Mouse (Mus musculus) ovary, postnatal 14 days (tissue): Measurements from ENCODE around the gene Epha3.

Experiments used
- DNase-seq: peaks from one replicate; pipeline ENCODE4 v3.0.0; 2022; ENCODE audit warnings: low spot score

The Epha3 gene

GRCm38 (mm10) chr16:63653393-63653918, 210.5 kb downstream of the Epha3 start:
- no peak for DNase-seq

- DNase-seq = no peak
Observed at GRCm38 (mm10) chr16:63650760-63651159, 213.2 kb downstream of the Epha3 start.

DNA sequence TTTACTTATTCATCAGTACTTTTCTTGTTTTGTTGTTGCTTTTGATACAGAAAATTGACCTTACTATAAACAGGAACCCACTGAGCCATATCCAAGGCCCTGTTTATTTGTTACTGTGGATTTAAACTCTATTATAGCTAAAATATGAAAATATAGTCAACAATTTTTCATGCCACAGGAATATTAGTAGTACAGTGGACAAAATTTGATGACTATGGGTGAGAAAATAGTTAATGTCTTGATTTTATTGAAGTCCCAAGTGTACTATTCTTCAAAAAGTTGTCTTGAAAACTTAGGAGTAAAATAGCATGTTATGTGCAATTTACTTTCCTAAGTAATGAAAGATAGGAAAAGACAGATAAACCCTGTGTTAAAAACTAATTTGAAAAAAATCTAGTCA, 217.4 kb downstream of the Epha3 start:
- no peak for DNase-seq

DNA sequence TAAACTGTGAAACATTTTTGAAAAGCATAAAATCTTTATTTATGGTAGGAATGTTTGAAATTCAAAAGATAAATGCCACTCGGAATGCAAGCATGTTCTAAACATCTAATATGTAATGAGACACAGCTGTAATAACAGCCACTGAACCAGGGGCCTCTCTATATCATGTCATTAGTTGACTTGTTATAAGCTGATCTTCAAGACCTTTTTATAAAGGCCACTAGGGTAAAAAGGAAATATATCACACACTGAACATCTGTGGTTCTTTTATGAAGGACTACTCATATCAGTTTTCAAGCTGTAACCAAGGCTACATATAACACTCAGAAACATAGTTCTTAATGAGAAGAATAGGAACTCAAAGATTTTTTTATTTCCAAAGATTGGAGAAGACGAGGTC, 221.3 kb downstream of the Epha3 start:
- DNase-seq = no peak

GRCm38 (mm10) chr16:63641603-63642002, 222.4 kb downstream of the Epha3 start:
- no peak for DNase-seq

DNA sequence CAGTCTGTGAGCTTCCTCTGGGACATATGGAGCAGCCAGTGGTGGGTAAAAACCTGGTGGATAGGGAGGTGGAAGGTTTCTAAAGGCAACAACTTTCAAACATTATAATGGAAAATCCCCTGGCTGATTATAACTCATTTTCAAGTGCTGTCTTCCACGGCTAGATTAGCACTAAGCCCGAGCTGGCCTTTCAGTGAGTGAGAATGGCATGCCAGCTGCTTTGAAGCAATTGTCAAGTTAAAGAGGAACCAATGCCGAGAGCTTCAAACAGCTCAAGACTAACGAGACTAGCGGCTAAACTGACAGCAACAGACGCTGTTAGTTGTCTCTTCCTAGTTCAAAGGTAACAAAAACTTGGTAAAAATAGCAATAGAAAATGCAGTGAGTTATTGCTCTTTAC, 225.3 kb downstream of the Epha3 start:
- no peak for DNase-seq

DNA sequence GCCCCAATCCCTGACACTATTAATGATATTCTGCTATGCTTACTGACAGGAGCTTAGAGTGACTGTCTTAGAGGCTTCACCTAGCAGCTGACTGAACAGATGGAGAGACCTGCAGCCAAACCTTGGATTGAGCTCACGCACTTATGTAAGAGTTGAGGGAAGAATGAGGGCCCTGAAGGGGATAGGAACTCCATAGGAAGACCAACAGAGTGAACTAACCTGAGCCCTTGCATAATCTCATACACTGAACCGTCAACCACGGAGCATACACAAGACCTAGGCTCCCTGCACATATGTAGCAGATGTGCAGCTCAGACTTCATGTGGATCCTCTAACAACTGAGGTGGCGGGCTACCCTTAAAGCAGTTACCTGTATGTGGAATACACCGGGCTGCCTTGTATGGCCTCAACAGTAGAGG, 230.2 kb downstream of the Epha3 start:
- DNase-seq = no peak

- no peak for DNase-seq
Observed at GRCm38 (mm10) chr16:63625229-63625628, 238.7 kb downstream of the Epha3 start.

- no peak for DNase-seq
Observed at GRCm38 (mm10) chr16:63621845-63622244, 242.1 kb downstream of the Epha3 start.

GRCm38 (mm10) chr16:63615396-63615795, 248.6 kb downstream of the Epha3 start:
- DNase-seq = no peak

- no peak for DNase-seq
Observed at GRCm38 (mm10) chr16:63613006-63613405, 251.0 kb downstream of the Epha3 start.

DNA sequence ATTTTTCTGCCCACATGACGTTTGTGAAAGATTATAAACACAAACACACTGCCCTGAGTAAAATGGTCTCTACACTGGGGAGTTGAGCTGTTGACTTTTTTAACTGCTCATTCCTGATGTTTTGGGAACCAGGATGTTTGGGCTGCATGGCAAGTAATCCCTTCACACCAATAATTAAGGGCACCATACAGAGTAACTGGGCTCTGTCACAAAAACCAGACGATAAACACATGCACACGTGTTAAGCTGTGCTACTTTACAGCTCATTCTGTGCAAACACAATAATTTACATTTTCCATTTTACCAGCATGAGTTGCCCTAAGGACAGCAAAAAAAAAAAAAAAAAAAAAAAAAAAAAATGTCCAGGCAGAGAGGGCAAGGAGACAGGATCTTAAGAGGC, 263.7 kb downstream of the Epha3 start:
- DNase-seq = no peak

GRCm38 (mm10) chr16:63594656-63595055, 269.3 kb downstream of the Epha3 start:
- DNase-seq = no peak

DNA sequence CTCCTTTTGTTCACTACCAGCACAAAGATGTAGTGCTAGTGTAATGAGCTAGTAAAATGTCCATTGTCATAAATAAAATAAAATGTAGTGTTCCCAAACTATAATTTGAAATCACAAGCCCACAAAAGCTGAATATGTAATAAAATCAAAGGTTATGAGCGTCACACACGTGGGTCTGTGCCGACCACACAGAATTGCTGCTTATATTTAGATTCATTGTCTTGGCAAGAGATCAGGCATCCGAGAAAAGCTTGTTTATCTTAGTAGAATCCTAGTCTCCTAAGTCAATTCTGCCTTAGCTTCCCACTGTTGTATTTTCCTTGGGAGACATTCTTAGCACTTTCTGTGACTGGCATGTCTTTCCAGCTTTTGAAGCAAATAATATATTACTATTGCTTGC, 294.2 kb downstream of the Epha3 start:
- DNase-seq = no peak

GRCm38 (mm10) chr16:63566106-63566836, 297.7 kb downstream of the Epha3 start:
- no peak for DNase-seq

DNA sequence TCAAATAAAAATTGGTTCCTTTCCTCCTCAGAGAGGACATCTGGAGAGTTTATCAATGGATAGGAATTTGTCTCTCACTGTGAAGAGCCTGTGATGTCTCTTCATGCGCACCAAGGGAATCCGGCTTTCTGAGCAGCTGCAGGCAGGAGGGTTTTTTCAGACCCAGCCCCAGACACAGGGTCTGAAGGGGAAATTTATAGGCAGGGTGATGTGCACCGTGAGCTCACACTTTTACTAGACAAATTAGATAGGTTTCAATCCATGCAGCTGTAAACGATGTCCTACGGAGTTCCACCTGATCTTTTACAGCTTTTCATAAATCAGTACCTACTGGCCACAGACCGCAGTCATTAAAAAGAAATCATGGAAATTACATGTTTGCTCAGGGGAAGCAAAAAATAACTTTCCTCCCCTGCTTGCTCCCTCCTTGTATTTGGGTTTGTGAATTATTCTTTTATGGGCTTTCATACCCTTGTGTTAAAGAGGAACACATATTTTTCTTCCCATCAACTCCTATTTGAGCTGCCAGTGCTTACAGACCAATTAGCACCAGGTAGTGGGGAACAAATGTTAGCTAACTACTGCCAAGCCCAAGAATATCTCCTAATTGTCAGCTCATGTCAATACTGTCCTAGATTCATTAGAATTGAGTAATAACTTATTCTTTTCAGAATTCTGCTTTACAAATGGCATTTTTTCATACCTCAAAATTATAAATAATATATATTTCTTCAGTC, 307.4 kb downstream of the Epha3 start:
- DNase-seq = no peak

DNA sequence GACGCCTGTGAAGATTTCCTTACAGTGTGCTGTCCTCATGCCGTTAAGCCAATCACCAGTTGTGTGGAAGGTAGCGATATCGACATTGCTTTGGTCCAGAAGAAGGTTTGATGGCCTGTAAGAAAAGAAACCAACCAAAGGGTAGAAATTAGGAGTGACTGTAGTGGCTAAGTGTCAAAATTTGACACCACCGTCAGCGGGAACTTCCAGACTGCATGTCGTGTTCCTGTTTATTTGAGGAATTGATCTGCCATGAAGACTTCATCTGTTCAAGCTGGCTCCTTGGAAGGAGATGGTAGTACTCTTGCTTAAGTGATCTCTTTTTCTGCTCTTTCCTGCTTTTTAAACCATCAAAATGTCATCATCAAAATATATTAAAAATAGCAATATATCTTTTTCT, 311.4 kb downstream of the Epha3 start:
- DNase-seq = no peak

DNA sequence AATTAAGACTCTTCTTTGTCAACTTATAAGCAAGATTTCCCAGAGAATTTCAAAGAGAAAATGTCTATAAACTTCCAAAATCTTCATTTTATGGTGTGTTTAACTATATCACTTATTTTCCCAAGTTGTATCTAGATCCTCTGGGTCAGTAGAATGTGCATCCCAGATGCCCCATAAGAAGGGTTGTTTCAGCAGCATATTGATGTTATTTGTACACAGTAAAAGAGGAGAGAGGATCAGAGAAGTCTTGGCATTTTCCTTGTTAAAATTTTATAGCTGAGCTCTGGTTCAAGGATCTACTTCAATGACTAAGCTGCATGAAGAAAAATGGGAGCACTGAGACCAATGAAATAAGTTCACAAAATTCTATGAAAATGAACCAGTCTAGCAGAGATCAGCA, 324.5 kb downstream of the Epha3 start:
- no peak for DNase-seq

- DNase-seq = no peak
Observed at GRCm38 (mm10) chr16:63528821-63529220, 335.2 kb downstream of the Epha3 start.

DNA sequence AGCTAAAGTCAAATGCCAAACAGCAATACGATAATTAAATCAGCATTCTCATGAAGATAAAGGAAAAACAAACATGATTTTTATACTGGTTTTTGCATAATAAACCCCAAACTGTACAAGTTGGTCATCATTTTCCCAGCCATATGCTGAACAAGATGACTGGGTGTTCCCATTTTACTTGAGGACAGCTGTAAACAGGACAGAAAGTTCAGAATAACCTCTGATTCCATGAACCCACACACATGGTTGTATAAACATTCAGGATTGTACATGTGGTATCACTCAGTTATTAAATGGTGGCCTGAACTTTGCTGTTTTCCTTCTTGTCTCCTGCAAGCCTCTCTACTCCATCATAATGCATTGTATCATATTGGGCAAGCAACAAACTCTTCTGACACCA, 346.3 kb downstream of the Epha3 start:
- no peak for DNase-seq

DNA sequence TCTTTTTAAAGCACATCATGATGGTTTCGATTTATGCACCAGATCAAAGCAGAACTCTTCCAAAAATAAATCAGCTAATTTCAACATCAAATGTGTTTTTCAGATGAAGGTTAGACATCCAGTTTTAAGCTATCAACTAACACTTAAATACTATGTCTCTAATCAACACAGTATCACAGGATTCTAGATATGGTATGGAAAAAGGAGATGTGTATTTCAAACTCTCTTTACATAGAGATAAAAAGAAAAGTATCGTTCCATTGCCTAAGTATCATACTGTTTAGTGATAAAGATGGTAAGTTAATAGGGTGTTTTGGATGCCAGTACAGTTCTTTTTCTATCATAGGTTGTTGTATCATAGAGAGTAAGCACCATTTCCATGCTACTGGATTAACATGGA, 353.9 kb downstream of the Epha3 start:
- DNase-seq = no peak

DNA sequence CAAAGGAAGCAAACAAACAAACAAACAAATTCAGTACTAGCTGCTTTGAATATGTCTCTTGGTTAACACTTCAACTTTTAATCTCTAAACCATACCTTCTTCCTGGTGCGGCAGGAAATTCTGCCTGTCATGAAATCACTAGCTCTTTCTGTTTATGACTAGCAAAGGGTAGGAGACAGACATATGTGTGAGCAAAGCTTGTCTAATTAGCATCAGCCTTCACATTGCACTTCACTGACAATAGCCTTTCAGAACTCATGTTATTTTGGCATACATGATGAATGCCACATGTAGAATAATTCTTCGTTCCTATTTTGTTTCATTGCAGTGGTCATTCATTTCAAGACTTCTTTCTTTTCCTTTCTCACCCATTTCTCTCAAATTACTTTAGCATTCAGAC, 357.5 kb downstream of the Epha3 start:
- DNase-seq = no peak

GRCm38 (mm10) chr16:63501456-63501855, 362.5 kb downstream of the Epha3 start:
- DNase-seq = no peak
